Mouse (Mus musculus) cortical plate, adult 2 months (tissue): ENCODE data around the gene Trim40.

Experiments used
- CTCF ChIP-seq: fragments of 200-500 bp; IDR thresholded peaks from 2 replicates; pipeline ENCODE4 v1.5.1; 2011; ENCODE audit warnings: mild to moderate bottlenecking, control low read depth, low read length; ENCODE audit not compliant: insufficient read depth; ENCODE audit errors: extremely low read depth
- POLR2A ChIP-seq: fragments of 200-500 bp; IDR thresholded peaks from 2 replicates; pipeline ENCODE4 v1.6.1; 2011; ENCODE audit warnings: mild to moderate bottlenecking, low read length, control low read depth; ENCODE audit not compliant: insufficient read depth; ENCODE audit errors: extremely low read depth

- TF ChIP-seq POLR2A (no peak), CTCF (no peak)
Measured at GRCm38 (mm10) chr17:36848911-36849310, 41.0 kb downstream of the Trim40 start.
